Mouse (Mus musculus): ENCODE measurements around the gene Atp8b3.

DNA sequence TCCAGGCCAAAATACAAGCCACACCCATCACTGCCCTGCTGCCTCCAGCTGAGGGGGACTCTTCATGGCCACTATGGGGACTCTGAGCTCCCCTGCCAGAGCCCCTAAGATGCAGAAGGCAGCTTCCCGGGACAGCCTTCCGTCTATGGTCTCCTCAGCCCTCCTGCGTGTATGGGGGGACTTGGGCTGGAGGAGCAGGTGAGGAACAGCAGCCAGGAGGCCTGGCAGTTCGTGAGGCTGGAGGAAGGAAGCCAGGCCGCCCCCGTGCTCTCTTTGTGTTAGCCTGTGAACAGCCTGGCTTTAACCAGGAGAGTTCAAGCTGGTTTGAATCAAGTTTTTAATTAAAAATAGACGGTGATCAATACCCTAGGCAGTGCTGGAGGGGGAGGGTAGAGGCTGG lies 36.6 kb downstream of the Atp8b3 start:
- no peak for TF ChIP-seq POLR2A (IDR thresholded peaks at IDR 0.05; ENCODE audit: borderline replicate concordance, extremely low read depth, low read depth, low read length)
- no peak for TF ChIP-seq CTCF (IDR thresholded peaks at IDR 0.05; ENCODE audit: insufficient read depth, low read length)

Measured in lung, adult 2 months (tissue).